In the genomic region with DNA sequence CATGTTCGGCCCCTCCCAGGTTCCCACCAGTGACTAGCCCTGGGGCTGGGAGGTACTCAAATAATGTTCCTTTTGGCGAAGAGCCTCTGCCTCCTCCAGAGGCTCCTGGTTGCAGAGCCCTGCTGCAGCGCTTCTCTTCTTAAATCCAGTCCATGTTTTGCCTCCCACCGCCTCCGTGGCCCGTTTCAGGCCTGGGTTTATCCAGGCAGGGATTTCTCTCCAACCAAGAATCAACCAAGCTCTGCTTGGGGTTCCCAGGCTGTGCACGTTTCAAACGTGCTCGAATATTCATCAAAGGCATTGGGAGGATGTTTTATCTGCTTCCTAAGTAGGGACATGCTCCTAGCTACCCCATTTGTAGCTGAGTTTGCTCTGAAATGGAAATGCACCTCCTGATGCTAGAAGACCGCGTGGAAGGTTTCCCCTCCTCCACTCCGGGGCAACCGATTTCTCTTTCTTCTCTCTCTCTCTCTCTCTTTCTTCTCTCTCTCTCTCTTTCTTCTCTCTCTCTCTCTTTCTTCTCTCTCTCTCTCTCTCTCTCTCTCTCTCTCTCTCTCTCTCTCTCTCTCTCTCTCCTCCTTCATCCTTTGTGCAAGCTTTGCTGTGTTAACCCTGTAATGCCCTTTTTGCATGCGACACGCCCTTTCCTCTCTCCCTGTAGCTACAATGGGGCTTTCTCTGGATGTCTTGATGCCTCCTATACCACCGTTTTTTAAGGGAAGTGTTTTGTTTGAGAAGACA, we compare ENCODE assay signal across 8 mouse cellular contexts. TPM values are rescaled to one million over a fixed set of nuclear protein-coding genes. Genes with fewer than 3 reads are reported as not detected.
A peak's percentile ranks its signal among the peaks of the same experiment; 100 is the strongest.
DNase-seq lines count a peak whose midpoint lies in the region; ATAC-seq lines count a peak whose summit lies in the region.

No protein-coding gene starts in this region.

- H3K9me3 ChIP-seq in embryonic facial prominence, embryonic 13.5 days = peaks cover 3% of the 10 kb centered on the region; the same call in 1 of the 2 replicates
- H3K9me3 ChIP-seq in kidney, embryonic 14.5 days (ENCODE audit: control insufficient read depth, low read length) = no peaks in the 10 kb centered on the region
- no peaks in the 10 kb centered on the region for H3K9me3 ChIP-seq in limb, embryonic 15.5 days

- H3K4me3 ChIP-seq in embryonic facial prominence, embryonic 13.5 days = peak overlapping the region; percentile 55
- peak overlapping the region; percentile 52 for H3K4me3 ChIP-seq in kidney, embryonic 14.5 days (ENCODE audit: low read length)
- H3K4me3 ChIP-seq in limb, embryonic 15.5 days = peak overlapping the region; percentile 58

- H3K9ac ChIP-seq in embryonic facial prominence, embryonic 13.5 days = peak overlapping the region; percentile 75
- H3K9ac ChIP-seq in kidney, embryonic 14.5 days (ENCODE audit: low read depth, low read length) = peak overlapping the region; percentile 68
- peak overlapping the region; percentile 50; the same call in 1 of the 2 replicates for H3K9ac ChIP-seq in limb, embryonic 15.5 days

- peaks cover 14% of the 10 kb centered on the region for H3K4me1 ChIP-seq in embryonic facial prominence, embryonic 13.5 days
- H3K4me1 ChIP-seq in kidney, embryonic 14.5 days (ENCODE audit: control insufficient read depth, insufficient read depth, low read length) = peaks cover 17% of the 10 kb centered on the region; the same call in 1 of the 2 replicates
- H3K4me1 ChIP-seq in limb, embryonic 15.5 days = peaks cover 15% of the 10 kb centered on the region

- DNase-seq in 3134 (ENCODE audit: extremely low read depth, insufficient read length, low spot score) = peak; percentile 72
- peak; percentile 73 for DNase-seq in adrenal gland, postnatal 25 days
- peak; percentile 24 to 65 for DNase-seq in heart, adult 9 months (ENCODE audit: low spot score in 2 of 2)
- DNase-seq in monocyte, adult 2 months (ENCODE audit: low read depth in 1 of 2, low spot score in 2 of 2) = peak; percentile 9 to 43
- DNase-seq in spleen, postnatal 36 days (ENCODE audit: low spot score in 2 of 2) = peak; percentile 61 to 62

- under 1% methylated on average over 16 of the region's 16 CpGs for WGBS in embryonic facial prominence, embryonic 13.5 days
- under 1% methylated on average over 16 of the region's 16 CpGs for WGBS in kidney, embryonic 14.5 days
- under 1% methylated on average over 16 of the region's 16 CpGs for WGBS in limb, embryonic 15.5 days

- ATAC-seq in embryonic facial prominence, embryonic 13.5 days (ENCODE audit: insufficient number of reproducible peaks, insufficient read depth, low FRiP score, low TSS enrichment, low read depth) = peak; percentile 84
- ATAC-seq in kidney, embryonic 14.5 days (ENCODE audit: low FRiP score, low TSS enrichment) = peak; percentile 94
- ATAC-seq in limb, embryonic 15.5 days (ENCODE audit: insufficient number of reproducible peaks, low FRiP score, low TSS enrichment, low read depth) = peak; percentile 75

- peak overlapping the region; percentile 65 for H3K4me2 ChIP-seq in embryonic facial prominence, embryonic 13.5 days
- H3K4me2 ChIP-seq in kidney, embryonic 14.5 days (replicated peaks; ENCODE audit: low read depth, low read length) = peak overlapping the region; percentile 61
- H3K4me2 ChIP-seq in limb, embryonic 15.5 days = peak overlapping the region; percentile 44

- no peaks in the 10 kb centered on the region for H3K27me3 ChIP-seq in embryonic facial prominence, embryonic 13.5 days
- H3K27me3 ChIP-seq in kidney, embryonic 14.5 days (ENCODE audit: control insufficient read depth, insufficient read depth, low read length) = no peaks in the 10 kb centered on the region
- H3K27me3 ChIP-seq in limb, embryonic 15.5 days = no peaks in the 10 kb centered on the region

- no peaks in the 10 kb centered on the region for H3K36me3 ChIP-seq in embryonic facial prominence, embryonic 13.5 days
- no peaks in the 10 kb centered on the region for H3K36me3 ChIP-seq in kidney, embryonic 14.5 days (ENCODE audit: control insufficient read depth, insufficient read depth, low read length)
- H3K36me3 ChIP-seq in limb, embryonic 15.5 days = no peaks in the 10 kb centered on the region

- H3K27ac ChIP-seq in embryonic facial prominence, embryonic 13.5 days = peak overlapping the region; percentile 94
- H3K27ac ChIP-seq in kidney, embryonic 14.5 days (ENCODE audit: low read depth, low read length) = peak overlapping the region; percentile 96
- peak overlapping the region; percentile 94 for H3K27ac ChIP-seq in limb, embryonic 15.5 days

RNA-seq across cellular contexts. Expression of gene Gm815, which starts 40.2 kb away (rescaled TPM):
- not detected in 2 replicates for total RNA-seq in adrenal gland, postnatal 25 days (2021)
- polyA plus RNA-seq in embryonic facial prominence, embryonic 13.5 days (2015; fragmentation: Nextera tagmentation; extraction: Ambion mirVana) = not detected in 2 replicates
- polyA plus RNA-seq in kidney, embryonic 14.5 days (2014; fragmentation: Nextera tagmentation; extraction: Ambion mirVana) = not detected in 2 replicates
- polyA plus RNA-seq in limb, embryonic 15.5 days (2015; fragmentation: Nextera tagmentation; extraction: Ambion mirVana) = not detected in 2 replicates

Comparison
In these comparisons a context has a peak if more than half of its experiments do, and no peak if none do; other contexts are left out.
1. Peak in every context shown above with its lines: DNase-seq, ATAC-seq, H3K4me3 ChIP-seq and H3K27ac ChIP-seq.